Mouse (Mus musculus) cortical plate, adult 2 months (tissue): ENCODE results near the gene Trafd1.

Source experiments
- CTCF ChIP-seq: fragments of 200-500 bp; IDR thresholded peaks from 2 replicates; pipeline ENCODE4 v1.5.1; 2011; ENCODE audit warnings: mild to moderate bottlenecking, control low read depth, low read length; ENCODE audit not compliant: insufficient read depth; ENCODE audit errors: extremely low read depth
- POLR2A ChIP-seq: fragments of 200-500 bp; IDR thresholded peaks from 2 replicates; pipeline ENCODE4 v1.6.1; 2011; ENCODE audit warnings: mild to moderate bottlenecking, low read length, control low read depth; ENCODE audit not compliant: insufficient read depth; ENCODE audit errors: extremely low read depth

DNA sequence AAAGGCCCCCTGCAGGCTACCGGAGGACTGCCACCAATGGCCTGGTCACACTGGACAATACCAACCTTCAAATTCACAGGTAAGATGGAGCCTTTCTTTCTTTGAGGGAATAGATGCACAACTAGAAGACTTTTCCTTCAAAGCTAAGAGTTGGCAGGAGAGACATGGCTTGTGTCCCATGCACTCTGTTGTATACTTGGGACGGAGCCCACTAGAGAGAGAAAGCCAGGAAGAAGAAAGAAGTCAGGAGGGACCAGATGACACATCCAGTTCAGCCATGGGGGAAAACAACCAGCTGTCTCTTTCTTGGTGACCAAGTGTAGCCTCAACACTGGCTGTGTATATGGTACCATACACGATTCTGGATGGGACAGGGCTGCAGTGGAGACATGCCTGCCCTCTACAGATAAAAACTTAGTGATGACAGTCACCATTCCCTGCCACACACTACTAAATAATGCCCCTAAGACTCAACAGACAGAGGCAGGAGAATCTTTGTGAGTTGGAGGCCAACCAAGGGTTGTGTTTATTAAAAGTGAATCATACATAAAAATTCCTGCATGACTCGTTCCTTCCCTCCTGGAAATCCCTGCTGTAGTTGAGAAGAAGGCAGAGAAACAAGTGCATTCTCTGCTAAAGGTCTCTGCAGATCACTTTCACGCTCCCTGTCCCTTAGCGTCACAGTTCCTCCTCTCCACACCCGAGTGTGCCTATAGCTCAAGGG lies 45.8 kb downstream of the Trafd1 start:
- TF ChIP-seq POLR2A (no peak), CTCF (no peak)
